Mouse (Mus musculus) monocyte, adult 2 months (primary cell): ENCODE measurements around the gene Lypd6b.
A peak's percentile ranks its signal among the peaks of the same experiment; 100 is the strongest.

Experiments used
- DNase-seq, 2 experiments: peaks; one replicate each; pipeline ENCODE4 v3.0.0; 2022; ENCODE audit warnings: low spot score in 2 of 2, low read depth in 1 of 2

The Lypd6b gene

GRCm38 (mm10) chr2:49787376-49788050, at the start of gene Lypd6b:
TSS of gene Lypd6b (plus strand) at chr2:49787688.
- no peak for DNase-seq

- DNase-seq: no peak
Measured at GRCm38 (mm10) chr2:49739046-49739445, 48.4 kb upstream of the Lypd6b start.

- DNase-seq: no peak
Measured at GRCm38 (mm10) chr2:49741026-49741425, 46.5 kb upstream of the Lypd6b start.

- DNase-seq: no peak
Measured at GRCm38 (mm10) chr2:49741895-49742734, 45.4 kb upstream of the Lypd6b start.

- no peak for DNase-seq
Measured at GRCm38 (mm10) chr2:49742919-49743318, 44.6 kb upstream of the Lypd6b start.

- no peak for DNase-seq
Measured at GRCm38 (mm10) chr2:49743775-49744174, 43.7 kb upstream of the Lypd6b start.

GRCm38 (mm10) chr2:49744251-49745093, 43.0 kb upstream of the Lypd6b start:
- DNase-seq: peak in 1 of 2 experiments; percentile 27

GRCm38 (mm10) chr2:49745094-49745781, 42.2 kb upstream of the Lypd6b start:
- DNase-seq: no peak

- DNase-seq: no peak
Measured at GRCm38 (mm10) chr2:49746947-49747346, 40.5 kb upstream of the Lypd6b start.

GRCm38 (mm10) chr2:49747670-49748069, 39.8 kb upstream of the Lypd6b start:
- DNase-seq: no peak

GRCm38 (mm10) chr2:49748628-49749342, 38.7 kb upstream of the Lypd6b start:
- DNase-seq: peak in 1 of 2 experiments; percentile 37

- DNase-seq: no peak
Measured at GRCm38 (mm10) chr2:49749730-49750576, 37.5 kb upstream of the Lypd6b start.

- no peak for DNase-seq
Measured at GRCm38 (mm10) chr2:49751544-49752210, 35.8 kb upstream of the Lypd6b start.

GRCm38 (mm10) chr2:49752211-49752607, 35.3 kb upstream of the Lypd6b start:
- no peak for DNase-seq

GRCm38 (mm10) chr2:49753062-49753461, 34.4 kb upstream of the Lypd6b start:
- no peak for DNase-seq

GRCm38 (mm10) chr2:49755054-49755453, 32.4 kb upstream of the Lypd6b start:
- no peak for DNase-seq

GRCm38 (mm10) chr2:49757616-49758015, 29.9 kb upstream of the Lypd6b start:
- no peak for DNase-seq

GRCm38 (mm10) chr2:49764331-49764946, 23.0 kb upstream of the Lypd6b start:
- DNase-seq: no peak
